Mouse (Mus musculus) heart, adult 2 months (tissue): ENCODE measurements around the gene Capn9. TPM values are rescaled to one million over a fixed set of nuclear protein-coding genes. Genes with fewer than 3 reads are reported as not detected.

Experiments
- DNase-seq, 2 experiments: peaks; one replicate each; pipeline ENCODE4 v3.0.0; 2021
- H3K27ac ChIP-seq: fragments of 200-600 bp; 2 replicates; pipeline ENCODE4 v1.8.1; 2022
- H3K27me3 ChIP-seq: fragments of 200-500 bp; 2 replicates; pipeline ENCODE4 v1.6.1; 2012; ENCODE audit warnings: mild to moderate bottlenecking, low read length, inconsistent platforms, mixed read lengths; ENCODE audit not compliant: control insufficient read depth, insufficient read depth
- H3K36me3 ChIP-seq: fragments of 200-500 bp; 2 replicates; pipeline ENCODE4 v1.6.1; 2012; ENCODE audit warnings: low read length, inconsistent platforms; ENCODE audit not compliant: control insufficient read depth, insufficient read depth
- H3K4me1 ChIP-seq: fragments of 200-500 bp; 2 replicates; pipeline ENCODE4 v1.6.1; 2011; ENCODE audit warnings: low read length; ENCODE audit not compliant: control insufficient read depth, insufficient read depth
- H3K4me3 ChIP-seq: fragments of 200-600 bp; 2 replicates; pipeline ENCODE4 v1.8.1; 2022
- H3K79me2 ChIP-seq: fragments of 200-500 bp; replicated peaks from 2 replicates; pipeline ENCODE4 v1.6.1; 2012; ENCODE audit warnings: mild to moderate bottlenecking, inconsistent platforms, low read length, moderate library complexity, mixed read lengths; ENCODE audit not compliant: control insufficient read depth, insufficient read depth
- H3K9ac ChIP-seq: fragments of 200-500 bp; 2 replicates; pipeline ENCODE4 v1.6.1; 2012; ENCODE audit warnings: low read depth, mild to moderate bottlenecking, control low read depth, inconsistent platforms, low read length, mixed read lengths
- CTCF ChIP-seq: fragments of 200-600 bp; IDR thresholded peaks from 2 replicates; pipeline ENCODE4 v1.8.1; 2022; ENCODE audit warnings: antibody characterized with exemption, mild to moderate bottlenecking, moderate library complexity
- EP300 ChIP-seq: fragments of 200-500 bp; IDR thresholded peaks from 2 replicates; pipeline ENCODE4 v1.6.1; 2011; ENCODE audit warnings: low read depth, low read length, control low read depth; ENCODE audit not compliant: insufficient read depth
- POLR2A ChIP-seq: fragments of 200-500 bp; IDR thresholded peaks from 2 replicates; pipeline ENCODE4 v1.6.1; 2011; ENCODE audit warnings: mild to moderate bottlenecking, low read depth, low read length, control low read depth; ENCODE audit not compliant: insufficient read depth
- WGBS: fragments of 180-500 bp; shearing (Covaris S2); methylation state at CpG from one replicate; pipeline ENCODE4 v1.1.7; 2018; 5-methylcytosine and 5-hydroxymethylcytosine counted together
- intact Hi-C: fragments of 180-260 bp; cut with DNase I; formaldehyde crosslinking; loops from one replicate; pipeline ENCODE4 v1.15.1; 2025
- polyA plus RNA-seq: library from polyadenylated mRNA; depleted of rRNA; stranded (reverse); fragments of >200 nt; gene quantifications from 2 replicates; pipeline ENCODE4 v1.2.3, GENCODE M21; 2012
- total RNA-seq, 2 experiments: library from RNA; stranded (reverse); gene quantifications; 2 replicates each; pipeline ENCODE4 v1.2.3; 2021

Gene Capn9
- total and polyA plus RNA-seq, 3 experiments: not detected

- Histone ChIP-seq H3K36me3 (no peaks in the 10 kb centered on the region), H3K9ac (no peak overlapping the region), H3K27me3 (no peaks in the 10 kb centered on the region), H3K4me3 (no peak overlapping the region), H3K27ac (no peak overlapping the region; the same call in 1 of the 2 replicates), H3K4me1 (peaks cover 9% of the 10 kb centered on the region), H3K79me2 (no peaks in the 10 kb centered on the region)
- WGBS: 84% methylated on average over 13 of the region's 13 CpGs
- TF ChIP-seq CTCF: no peak
- no peak for TF ChIP-seq EP300
- no peak for TF ChIP-seq POLR2A
- DNase-seq: no peak
- intact Hi-C loops: no loop called here
Measured at GRCm38 (mm10) chr8:124634411-124635246, 58.7 kb downstream of the Capn9 start.

- Histone ChIP-seq H3K27ac (no peak overlapping the region), H3K79me2 (no peaks in the 10 kb centered on the region), H3K27me3 (no peaks in the 10 kb centered on the region), H3K4me1 (peaks cover 9% of the 10 kb centered on the region), H3K4me3 (no peak overlapping the region), H3K36me3 (no peaks in the 10 kb centered on the region), H3K9ac (no peak overlapping the region)
- no peak for TF ChIP-seq POLR2A
- no peak for TF ChIP-seq CTCF
- no peak for TF ChIP-seq EP300
- intact Hi-C loops: no loop called here
- WGBS: 83% methylated on average over 8 of the region's 8 CpGs
- DNase-seq: no peak
Measured at GRCm38 (mm10) chr8:124635247-124635502, 59.3 kb downstream of the Capn9 start.

GRCm38 (mm10) chr8:124641599-124641998 lies 65.7 kb downstream of the Capn9 start:
- no peak for DNase-seq
- peak overlapping the region; percentile 67 for H3K27ac ChIP-seq
- H3K4me3 ChIP-seq: no peak overlapping the region
- no peak overlapping the region for H3K9ac ChIP-seq
- peaks cover 2% of the 10 kb centered on the region; the same call in 1 of the 2 replicates for H3K36me3 ChIP-seq
- no peaks in the 10 kb centered on the region for H3K27me3 ChIP-seq
- 84% methylated on average over 8 of the region's 8 CpGs for WGBS
- intact Hi-C loops: no loop called here
- TF ChIP-seq EP300 (no peak), CTCF (no peak), POLR2A (no peak)
- no peaks in the 10 kb centered on the region for H3K79me2 ChIP-seq
- peaks cover 21% of the 10 kb centered on the region for H3K4me1 ChIP-seq

GRCm38 (mm10) chr8:124643540-124644339 lies 67.8 kb downstream of the Capn9 start:
- intact Hi-C loops: loop anchor here (2.0 kb wide), 1 partner anchor 15 kb away; no protein-coding TSS in a partner anchor
- peaks cover 2% of the 10 kb centered on the region; the same call in 1 of the 2 replicates for H3K36me3 ChIP-seq
- H3K4me1 ChIP-seq: peaks cover 23% of the 10 kb centered on the region
- WGBS: 13% methylated on average over 18 of the region's 18 CpGs
- peak overlapping the region; percentile 75 for H3K27ac ChIP-seq
- peak overlapping the region; percentile 39 for H3K9ac ChIP-seq
- peak; percentile 54 to 81 for DNase-seq
- H3K79me2 ChIP-seq: no peaks in the 10 kb centered on the region
- TF ChIP-seq POLR2A (peak; percentile 55), EP300 (0 out of 2 replicates have a peak, but pooled peaks have one; percentile 40), CTCF (no peak)
- H3K27me3 ChIP-seq: no peaks in the 10 kb centered on the region
- H3K4me3 ChIP-seq: no peak overlapping the region

- Histone ChIP-seq H3K9ac (no peak overlapping the region), H3K27me3 (no peaks in the 10 kb centered on the region), H3K4me1 (peaks cover 23% of the 10 kb centered on the region), H3K27ac (no peak overlapping the region), H3K79me2 (0 out of 2 replicates have a peak, but pooled peaks cover 2% of the 10 kb centered on the region), H3K4me3 (no peak overlapping the region), H3K36me3 (no peaks in the 10 kb centered on the region)
- DNase-seq: no peak
- TF ChIP-seq EP300 (no peak), POLR2A (no peak), CTCF (no peak)
- intact Hi-C loops: no loop called here
Measured at GRCm38 (mm10) chr8:124648311-124648710, 72.4 kb downstream of the Capn9 start.
